Mouse (Mus musculus): ENCODE measurements around the gene Itln1. TPM values are rescaled to one million over a fixed set of nuclear protein-coding genes. Genes with fewer than 3 reads are reported as not detected.
A peak's percentile ranks its signal among the peaks of the same experiment; 100 is the strongest.

The Itln1 gene
- total RNA-seq (2015; ENCODE audit: low replicate concordance) (not detected in 2 replicates), total RNA-seq (2017; ENCODE audit: low replicate concordance) (not detected in 2 replicates)

DNA sequence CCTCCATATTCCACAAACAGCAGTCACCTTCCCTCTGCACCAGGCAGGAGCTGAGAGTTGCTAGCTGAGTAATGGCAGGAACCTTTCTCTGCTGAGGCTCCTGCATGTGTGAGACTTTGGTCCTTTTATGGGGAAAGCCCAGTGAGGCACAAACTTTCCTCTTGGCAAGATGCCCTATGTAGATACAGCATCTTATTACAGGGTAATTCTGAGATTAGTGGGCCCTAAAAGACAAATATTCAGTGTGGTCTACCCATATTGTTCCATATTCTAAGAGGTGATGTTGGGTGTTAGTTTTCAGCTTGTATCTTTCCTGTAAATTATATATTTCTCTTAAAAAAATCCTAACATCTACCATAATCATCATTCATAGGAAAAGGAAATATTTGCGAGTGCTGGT lies at the start of gene Itln1:
Gene Itln1, minus strand, starts transcription at position 101 of the 400 bp plus-strand sequence.
- no peak for ATAC-seq (replicated peaks; ENCODE audit: low FRiP score, poor library complexity, severe bottlenecking)

DNA sequence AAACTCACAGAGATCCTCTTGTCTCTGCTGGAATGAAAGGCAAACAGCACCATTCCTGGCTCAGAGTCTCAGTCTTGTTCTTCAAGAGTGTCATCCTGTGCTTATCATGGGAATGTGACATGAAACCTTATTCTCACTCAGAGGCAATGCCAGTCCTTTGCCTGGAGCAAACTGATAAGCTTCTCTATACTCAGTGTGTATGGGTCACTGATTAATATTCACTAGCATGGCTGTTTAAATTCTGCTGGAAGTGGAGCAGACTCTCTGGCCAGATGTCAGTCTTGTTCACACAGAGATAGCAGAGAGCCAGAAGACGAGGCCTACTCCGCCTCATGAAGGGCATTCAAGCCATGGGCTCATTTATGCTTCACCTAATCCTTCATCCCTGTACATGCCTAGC lies 49.5 kb upstream of the Itln1 start:
- ATAC-seq (replicated peaks; ENCODE audit: low FRiP score, poor library complexity, severe bottlenecking): no peak

DNA sequence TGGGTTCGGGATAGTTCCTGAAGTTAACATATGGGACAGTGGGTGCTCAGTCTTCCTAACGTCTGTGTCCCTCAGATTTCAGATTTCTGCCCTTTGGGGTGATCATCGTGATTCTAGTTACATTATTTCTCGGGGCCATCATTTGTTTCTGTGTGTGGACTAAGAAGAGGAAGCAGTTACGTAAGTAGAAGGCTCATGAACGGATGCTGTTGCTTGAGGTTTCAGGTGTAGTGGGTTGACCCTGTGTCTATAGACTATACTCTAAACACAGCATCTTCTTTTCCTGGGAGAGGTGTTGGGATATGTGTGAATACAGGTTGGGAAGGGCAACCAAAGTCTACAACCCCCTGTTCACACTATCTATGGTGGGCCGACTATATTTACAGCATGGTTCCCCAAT lies 42.1 kb upstream of the Itln1 start:
- no peak for ATAC-seq (replicated peaks; ENCODE audit: low FRiP score, poor library complexity, severe bottlenecking)

GRCm38 (mm10) chr1:171568436-171568835 lies 33.3 kb upstream of the Itln1 start:
- no peak for ATAC-seq (replicated peaks; ENCODE audit: low FRiP score, poor library complexity, severe bottlenecking)

- ATAC-seq (replicated peaks; ENCODE audit: low FRiP score, poor library complexity, severe bottlenecking): 0 out of 2 replicates have a peak, but pooled peaks have one; percentile 55
These were observed 31.7 kb upstream of the Itln1 start for GRCm38 (mm10) chr1:171566777-171567176.

DNA sequence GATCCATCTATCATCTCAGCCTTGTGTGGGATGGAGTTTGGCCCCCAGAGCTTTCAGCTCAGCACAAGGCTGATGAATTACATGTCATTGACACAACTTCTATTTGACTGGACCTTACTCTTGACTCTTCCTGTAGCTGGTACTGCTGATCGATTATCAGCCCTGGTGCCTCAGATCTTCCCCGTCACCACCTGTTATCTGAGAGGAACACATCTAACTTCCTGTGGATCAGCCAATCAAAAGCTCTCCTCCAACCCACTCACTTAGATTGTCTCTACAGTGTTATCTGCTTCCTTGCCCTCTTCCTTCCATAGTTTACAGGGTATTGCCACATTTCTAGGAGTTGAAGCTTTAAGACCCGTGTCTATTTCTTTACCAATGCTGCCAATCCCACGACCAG lies 30.8 kb upstream of the Itln1 start:
- no peak for ATAC-seq (replicated peaks; ENCODE audit: low FRiP score, poor library complexity, severe bottlenecking)

- ATAC-seq (replicated peaks; ENCODE audit: low FRiP score, poor library complexity, severe bottlenecking): no peak
These were observed 29.2 kb upstream of the Itln1 start for GRCm38 (mm10) chr1:171564247-171564646.

DNA sequence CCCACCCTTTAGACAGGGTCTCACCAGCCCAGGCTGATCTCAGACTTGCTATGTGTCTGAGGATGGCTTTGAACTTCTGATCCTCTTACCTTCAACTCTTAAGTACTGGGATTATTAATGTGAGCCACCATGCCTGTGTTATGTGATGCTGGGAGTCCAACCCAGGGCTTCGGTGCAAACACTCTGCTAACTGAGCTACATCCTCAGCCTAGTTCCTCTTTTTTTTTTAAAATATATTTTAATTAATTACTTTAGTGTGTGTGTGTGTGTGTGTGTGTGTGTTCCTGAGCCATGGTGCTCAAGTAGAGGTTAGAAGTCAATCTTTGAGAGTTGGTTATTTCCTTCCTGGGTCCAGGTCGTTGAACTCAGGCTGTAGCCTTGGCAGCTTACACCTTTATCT lies 27.9 kb upstream of the Itln1 start:
- no peak for ATAC-seq (replicated peaks; ENCODE audit: low FRiP score, poor library complexity, severe bottlenecking)

GRCm38 (mm10) chr1:171561639-171562225 lies 26.6 kb upstream of the Itln1 start:
- ATAC-seq (replicated peaks; ENCODE audit: low FRiP score, poor library complexity, severe bottlenecking): no peak

DNA sequence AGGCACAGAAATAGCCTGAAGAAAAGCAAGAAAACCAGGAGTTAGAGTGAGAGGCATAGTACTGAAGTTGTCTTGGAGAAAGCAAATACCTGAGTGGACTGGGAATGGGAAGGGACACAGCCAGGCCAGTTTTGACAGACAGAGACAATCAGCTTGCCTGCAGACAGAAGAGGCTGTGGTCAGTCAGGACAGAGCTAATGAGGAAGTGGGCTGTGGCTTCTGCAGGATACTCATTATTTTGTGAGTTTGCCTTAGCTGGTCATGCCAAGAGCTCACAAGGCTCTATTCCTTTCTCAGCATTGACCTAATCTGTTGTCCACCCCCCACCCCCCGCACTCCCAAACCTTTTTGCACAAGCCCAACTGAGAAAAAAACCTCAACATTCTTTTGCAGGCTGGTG lies 26.1 kb upstream of the Itln1 start:
- ATAC-seq (replicated peaks; ENCODE audit: low FRiP score, poor library complexity, severe bottlenecking): no peak

GRCm38 (mm10) chr1:171560262-171560661 lies 25.2 kb upstream of the Itln1 start:
- ATAC-seq (replicated peaks; ENCODE audit: low FRiP score, poor library complexity, severe bottlenecking): no peak

DNA sequence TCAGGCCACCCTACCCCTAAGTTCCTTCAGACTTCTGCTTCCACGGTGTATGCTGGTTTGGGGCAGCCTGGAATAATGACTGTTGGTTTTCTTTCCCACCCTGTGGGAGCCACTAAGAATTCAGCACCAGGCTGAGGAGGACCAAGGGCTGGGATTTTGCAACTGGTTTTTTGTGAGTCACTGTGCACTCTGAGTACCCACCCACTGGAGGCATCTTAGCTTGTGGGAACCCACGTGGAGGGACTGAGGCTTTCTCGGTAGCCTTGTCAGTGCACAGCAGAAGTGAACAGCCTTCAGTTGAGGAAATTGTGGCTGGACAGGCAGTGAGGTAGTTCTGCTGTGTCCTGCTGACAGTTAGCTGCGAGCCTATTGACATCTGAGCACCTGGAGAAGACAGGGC lies 23.8 kb upstream of the Itln1 start, which contains the start of gene Cd244a:
Gene Cd244a, plus strand, starts transcription at position 296 of the 400 bp plus-strand sequence.
- ATAC-seq (replicated peaks; ENCODE audit: low FRiP score, poor library complexity, severe bottlenecking): no peak

DNA sequence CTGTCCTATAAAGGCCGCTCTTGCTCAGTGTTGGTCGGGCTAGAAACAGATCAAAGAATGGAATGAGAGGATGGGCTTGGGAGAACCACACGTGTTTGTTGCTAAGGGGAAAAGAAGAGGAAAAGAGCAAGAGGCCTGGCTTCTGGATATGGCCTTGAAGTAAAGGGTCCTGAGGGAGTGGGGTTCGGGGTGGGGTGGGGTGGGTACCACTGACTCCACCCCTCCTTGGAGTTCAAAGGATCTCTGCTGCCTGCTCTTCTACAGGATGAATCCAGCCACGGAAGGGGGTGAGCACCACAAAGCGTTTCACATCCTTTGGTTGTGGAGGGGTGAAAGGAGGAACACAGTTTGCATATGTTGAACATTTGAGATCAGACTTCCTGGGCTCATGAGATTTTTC lies 23.3 kb upstream of the Itln1 start:
- ATAC-seq (replicated peaks; ENCODE audit: low FRiP score, poor library complexity, severe bottlenecking): no peak

DNA sequence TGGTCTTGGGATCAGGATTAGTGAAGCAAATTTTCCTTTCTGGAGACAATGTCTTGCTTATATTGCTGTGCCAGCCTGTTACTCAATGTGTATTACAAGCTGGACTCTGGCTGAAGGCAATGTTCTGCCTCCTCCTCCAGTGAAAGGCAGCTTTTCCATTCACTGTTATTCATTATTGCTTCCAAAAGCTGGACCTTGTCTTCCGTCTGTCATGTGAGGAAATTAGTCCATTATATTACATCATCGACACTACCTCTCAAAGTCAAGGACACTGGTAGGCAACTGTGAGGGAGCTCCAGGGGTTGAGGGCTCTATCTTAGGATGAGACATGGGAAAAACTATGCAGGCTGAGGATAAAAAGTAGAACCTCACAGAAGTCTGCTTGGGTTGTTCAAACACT lies 21.3 kb upstream of the Itln1 start:
- no peak for ATAC-seq (replicated peaks; ENCODE audit: low FRiP score, poor library complexity, severe bottlenecking)

- no peak for ATAC-seq (replicated peaks; ENCODE audit: low FRiP score, poor library complexity, severe bottlenecking)
These were observed 18.6 kb upstream of the Itln1 start for GRCm38 (mm10) chr1:171553359-171554341.

DNA sequence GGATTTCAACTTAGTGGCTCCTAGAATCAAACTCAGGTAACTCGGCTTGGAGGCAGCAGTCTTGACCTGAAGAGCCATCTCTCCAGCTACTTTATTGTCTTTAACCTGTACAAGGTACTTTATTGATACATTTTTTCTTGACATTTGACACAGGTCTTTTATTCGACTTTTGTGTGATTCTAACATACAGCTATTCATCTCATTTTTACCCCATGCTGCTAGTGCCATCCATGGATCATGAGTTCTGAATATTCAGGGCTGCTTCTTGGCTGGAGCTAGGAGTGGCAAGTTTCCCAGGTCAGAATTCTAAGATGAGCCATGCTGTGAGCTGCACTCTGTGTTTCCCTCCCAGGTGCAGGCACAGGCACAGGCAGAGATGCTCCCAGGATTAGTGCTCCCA lies 17.1 kb upstream of the Itln1 start:
- ATAC-seq (replicated peaks; ENCODE audit: low FRiP score, poor library complexity, severe bottlenecking): no peak

DNA sequence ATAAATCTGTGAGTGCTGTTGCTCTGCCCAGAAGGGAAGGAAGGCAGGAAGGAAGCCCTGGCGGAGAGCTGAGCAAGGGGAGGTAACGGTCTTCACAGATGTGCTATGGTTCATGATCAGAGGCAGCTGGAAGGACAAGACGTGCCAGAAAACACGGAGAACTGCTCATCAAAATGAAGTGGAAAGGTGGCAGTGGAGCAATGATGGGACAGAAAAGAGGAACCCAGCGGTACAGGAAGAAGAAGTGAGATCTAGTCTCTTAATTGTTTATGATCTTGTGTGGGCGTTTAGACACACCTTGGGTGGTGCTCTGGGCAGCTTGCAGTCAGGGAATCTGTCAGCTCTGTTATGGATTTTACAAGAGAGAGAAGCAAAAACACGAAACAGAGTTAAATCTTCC lies 16.2 kb upstream of the Itln1 start:
- no peak for ATAC-seq (replicated peaks; ENCODE audit: low FRiP score, poor library complexity, severe bottlenecking)

DNA sequence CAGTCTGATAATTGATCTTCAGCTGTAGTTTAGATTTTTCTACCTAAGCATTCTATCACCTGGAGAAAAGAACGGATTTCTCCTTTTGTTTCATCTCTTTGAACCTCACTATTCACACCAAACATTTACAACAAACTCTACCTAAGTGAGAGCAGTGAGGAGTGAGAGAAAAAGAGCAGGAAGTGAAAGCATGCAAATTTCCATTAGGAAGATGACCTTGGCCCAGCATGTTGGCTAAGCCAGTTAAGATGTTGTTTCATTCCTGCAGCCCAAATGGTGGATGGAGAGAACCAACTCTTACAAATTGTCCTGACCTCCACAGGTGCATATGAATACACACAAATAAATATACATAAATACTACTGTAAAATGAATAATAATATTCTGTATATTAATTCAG lies 5.6 kb upstream of the Itln1 start:
- ATAC-seq (replicated peaks; ENCODE audit: low FRiP score, poor library complexity, severe bottlenecking): no peak

DNA sequence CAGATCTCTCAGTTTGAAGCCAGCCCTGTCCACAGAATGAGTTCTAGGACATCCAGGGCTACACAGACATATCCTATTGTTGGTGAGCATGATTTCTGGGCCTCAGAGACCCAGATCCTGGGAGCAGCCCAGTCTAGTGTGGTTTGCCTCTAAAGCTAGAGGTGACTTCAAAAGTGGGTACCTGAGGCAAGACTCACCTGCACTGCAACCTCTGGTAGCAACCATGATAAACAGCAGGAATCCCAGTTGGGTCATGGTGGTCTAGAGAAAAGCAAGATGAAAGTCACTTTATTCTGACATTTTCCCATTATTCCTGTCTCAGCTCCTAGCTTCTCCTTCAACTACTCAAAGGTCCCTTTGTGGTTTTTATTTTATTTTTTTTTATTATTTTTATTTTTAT lies 537 bp downstream of the Itln1 start:
- ATAC-seq (replicated peaks; ENCODE audit: low FRiP score, poor library complexity, severe bottlenecking): no peak

DNA sequence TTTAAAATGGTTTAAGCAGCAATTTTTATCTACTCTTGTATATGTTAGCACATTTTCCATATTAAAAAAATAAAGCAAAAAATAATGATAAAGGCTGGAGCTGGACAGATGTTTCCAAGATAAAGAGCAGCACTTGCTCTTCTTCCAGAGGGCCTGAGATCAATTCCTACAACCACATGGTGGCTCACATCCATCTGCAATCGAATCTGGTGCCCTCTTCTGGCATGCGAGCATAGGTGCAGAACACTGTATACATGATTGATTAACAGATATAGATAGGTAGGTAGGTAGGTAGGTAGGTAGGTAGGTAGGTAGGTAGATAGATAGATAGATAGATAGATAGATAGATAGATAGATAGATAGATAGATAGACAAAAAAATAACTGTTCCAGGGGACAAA lies 2.3 kb downstream of the Itln1 start:
- no peak for ATAC-seq (replicated peaks; ENCODE audit: low FRiP score, poor library complexity, severe bottlenecking)

DNA sequence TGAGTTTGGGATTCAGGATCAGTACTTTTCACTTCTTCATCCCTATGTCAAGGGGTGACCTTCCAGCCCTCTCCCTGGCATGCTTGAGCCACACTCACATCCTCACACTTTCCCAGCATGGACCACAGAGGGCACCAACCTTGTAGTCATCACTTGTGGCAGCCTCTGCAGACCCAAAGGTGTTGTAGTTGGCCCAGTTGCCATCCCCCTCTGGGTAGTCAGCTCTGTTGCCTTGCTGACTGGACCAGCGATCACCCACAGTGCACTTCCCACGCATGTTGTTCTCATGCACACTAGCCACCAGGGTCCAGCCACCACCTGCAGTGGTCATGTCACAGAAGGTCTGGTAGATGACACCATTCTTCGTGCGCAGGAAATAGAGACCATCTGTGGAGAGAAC lies 3.7 kb downstream of the Itln1 start:
- no peak for ATAC-seq (replicated peaks; ENCODE audit: low FRiP score, poor library complexity, severe bottlenecking)
